8 mouse cellular contexts compared by ENCODE assay signal in genomic region chr5:147956821-147957564, GRCm38 (mm10). TPM values are rescaled to one million over a fixed set of nuclear protein-coding genes. Genes with fewer than 3 reads are reported as not detected.
DNase-seq lines count a peak whose midpoint lies in the region; ATAC-seq and TF ChIP-seq lines count a peak whose summit lies in the region.

Gene Mtus2, plus strand, starts transcription at chr5:147957320.

- H3K4me1 ChIP-seq in liver, postnatal 0 days (ENCODE audit: insufficient read depth), result 0 out of 2 replicates have a peak, but pooled peaks cover 6% of the 10 kb centered on the region
- H3K4me1 ChIP-seq in neural tube, embryonic 15.5 days, result peaks cover 14% of the 10 kb centered on the region; the same call in 1 of the 2 replicates

- no peak within 1 kb of the TSS for H3K9ac ChIP-seq in liver, postnatal 0 days (replicated peaks)
- peak within 1 kb of the TSS; percentile 76 for H3K9ac ChIP-seq in neural tube, embryonic 15.5 days (replicated peaks)

- peak within 1 kb of the TSS; percentile 67 for H3K4me2 ChIP-seq in liver, postnatal 0 days (ENCODE audit: low read depth, low read length)
- peak within 1 kb of the TSS; percentile 87 for H3K4me2 ChIP-seq in neural tube, embryonic 15.5 days

- no peak for TF ChIP-seq EP300 in liver, postnatal 0 days (IDR thresholded peaks at IDR 0.05; ENCODE audit: low read depth)

- peak; percentile 51 for ATAC-seq in frontal cortex, adult (ENCODE audit: low TSS enrichment)
- peak; percentile 40 for ATAC-seq in liver, postnatal 0 days
- ATAC-seq in neural tube, embryonic 15.5 days (ENCODE audit: low FRiP score), result peak; percentile 89

- peak; percentile 11 for DNase-seq in NIH3T3 (ENCODE audit: low read depth)
- DNase-seq in cerebellum, adult 9-11 months, result peak; percentile 93
- peak; percentile 81 to 87 for DNase-seq in heart, postnatal 36 days
- DNase-seq in layer of hippocampus, adult 2 months (ENCODE audit: low spot score in 2 of 2), result peak; percentile 83 to 92
- DNase-seq in liver, postnatal 0 days, result peak; percentile 80
- peak; percentile 93 for DNase-seq in testis, postnatal 10 days (ENCODE audit: low spot score)

- no peaks in the 10 kb centered on the region for H3K36me3 ChIP-seq in liver, postnatal 0 days (replicated peaks; ENCODE audit: insufficient read depth, low read length)
- H3K36me3 ChIP-seq in neural tube, embryonic 15.5 days, result no peaks in the 10 kb centered on the region

- peak; percentile 99 for TF ChIP-seq CTCF in layer of hippocampus, adult 2 months (conservative IDR thresholded peaks at IDR 0.05)
- peak; percentile 78 for TF ChIP-seq CTCF in liver, postnatal 0 days (IDR thresholded peaks at IDR 0.05; ENCODE audit: low read depth)

- peaks cover 37% of the 10 kb centered on the region for H3K27me3 ChIP-seq in liver, postnatal 0 days (ENCODE audit: insufficient read depth, low read length)
- no peaks in the 10 kb centered on the region for H3K27me3 ChIP-seq in neural tube, embryonic 15.5 days (replicated peaks)

- WGBS in liver, postnatal 0 days (ENCODE audit: insufficient replicate concordance), result 1% methylated on average over 51 of the region's 55 CpGs
- WGBS in neural tube, embryonic 15.5 days, result under 1% methylated on average over 54 of the region's 55 CpGs

- H3K4me3 ChIP-seq in layer of hippocampus, adult 2 months, result peak within 1 kb of the TSS; percentile 72
- H3K4me3 ChIP-seq in liver, postnatal 0 days (ENCODE audit: low read depth, low read length), result peak within 1 kb of the TSS; percentile 44
- peak within 1 kb of the TSS; percentile 62 for H3K4me3 ChIP-seq in neural tube, embryonic 15.5 days (replicated peaks)

- no peaks in the 10 kb centered on the region for H3K9me3 ChIP-seq in liver, postnatal 0 days (ENCODE audit: low read length)
- H3K9me3 ChIP-seq in neural tube, embryonic 15.5 days (replicated peaks), result no peaks in the 10 kb centered on the region

- intact Hi-C loops in heart, postnatal 36 days (cut with DNase I), result loop anchor here (1.0 to 5.0 kb wide), 2 partner anchors 180 to 285 kb away; no protein-coding TSS in a partner anchor

- peak within 1 kb of the TSS; percentile 93 for H3K27ac ChIP-seq in layer of hippocampus, adult 2 months
- no peak within 1 kb of the TSS for H3K27ac ChIP-seq in liver, postnatal 0 days (ENCODE audit: low read depth)
- peak within 1 kb of the TSS; percentile 88 for H3K27ac ChIP-seq in neural tube, embryonic 15.5 days (replicated peaks)

RNA-seq across cellular contexts. Expression of gene Mtus2, which starts in this region (rescaled TPM):
- total RNA-seq in heart, postnatal 36 days (2021), result 100 to 1,000 TPM in 1 of 2 experiments, 10 to 100 TPM in 1; 74.0 to 112 TPM
- 10 to 100 TPM; 32.5 to 36.0 TPM for total RNA-seq in layer of hippocampus, adult 2 months (2021)
- 1.2 and 1.6 TPM in 2 replicates for polyA plus RNA-seq in liver, postnatal 0 days (2015; fragmentation: Nextera tagmentation; extraction: Ambion mirVana)
- 35.9 and 39.2 TPM in 2 replicates for polyA plus RNA-seq in neural tube, embryonic 15.5 days (2015; fragmentation: Nextera tagmentation; extraction: Ambion mirVana)

Comparison
In these comparisons a context has a peak if more than half of its experiments do, and no peak if none do; other contexts are left out.
1. RNA of gene Mtus2 (polyA plus RNA-seq): 35.9 to 39.2 TPM in neural tube, embryonic 15.5 days; 1.2 to 1.6 TPM in liver, postnatal 0 days; every median in the first group is over 10 times any median in the second.
2. DNase-seq: peak in every context shown above with its lines; median percentile 93 in cerebellum, adult 9-11 months; 93 in testis, postnatal 10 days; 88 in layer of hippocampus, adult 2 months; 84 in heart, postnatal 36 days; 80 in liver, postnatal 0 days; 11 in NIH3T3.
3. Peak in every context shown above with its lines, with median percentiles within 50 percentile points of each other: ATAC-seq and H3K4me3 ChIP-seq.